Mouse (Mus musculus): ENCODE data around the gene Twistnb. TPM values are rescaled to one million over a fixed set of nuclear protein-coding genes. Genes with fewer than 3 reads are reported as not detected.

Twistnb gene
- 29.4 and 35.5 TPM in 2 replicates for polyA plus RNA-seq (2015; fragmentation: Nextera tagmentation; extraction: Ambion mirVana)

- peak within 1 kb of the TSS; percentile 79 for H3K4me2 ChIP-seq
- peak; percentile 93 for ATAC-seq (ENCODE audit: extremely low read depth, insufficient number of reproducible peaks, low FRiP score, low TSS enrichment)
- WGBS, result under 1% methylated on average over 66 of the region's 66 CpGs
These were observed at the start of gene Twistnb for GRCm38 (mm10) chr12:33429387-33430160. TSS of gene Twistnb (plus strand) at chr12:33429635.

DNA sequence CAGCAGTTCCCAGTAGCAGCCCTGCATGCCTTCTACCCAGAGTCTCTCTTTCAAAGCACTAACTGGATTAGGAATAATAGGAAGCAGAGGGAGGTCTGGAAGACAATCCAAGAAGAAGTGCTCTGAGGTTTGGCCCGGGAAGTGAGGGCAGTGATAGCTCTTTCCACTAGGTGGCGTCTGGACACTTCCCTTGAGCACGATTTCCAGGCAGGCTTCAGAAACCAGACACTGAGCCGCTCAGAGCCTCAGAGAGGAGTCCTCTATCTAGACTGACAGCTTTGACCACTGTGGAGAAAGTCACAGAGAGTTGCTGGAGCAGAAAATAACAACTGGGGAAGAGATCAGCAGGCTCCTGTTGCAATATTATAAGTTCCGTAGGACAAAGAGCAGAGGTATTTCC is 40.6 kb upstream of the Twistnb start:
- no peaks in the 10 kb centered on the region for H3K36me3 ChIP-seq
- no peak overlapping the region for H3K9ac ChIP-seq
- H3K4me2 ChIP-seq, result no peak overlapping the region
- peaks cover 30% of the 10 kb centered on the region for H3K27me3 ChIP-seq (replicated peaks)
- peak; percentile 31; the same call in 1 of the 2 replicates for ATAC-seq (ENCODE audit: extremely low read depth, insufficient number of reproducible peaks, low FRiP score, low TSS enrichment)
- WGBS, result 11% methylated on average over 5 of the region's 5 CpGs
- H3K27ac ChIP-seq (replicated peaks), result no peak overlapping the region
- H3K4me1 ChIP-seq, result no peaks in the 10 kb centered on the region
- no peaks in the 10 kb centered on the region for H3K9me3 ChIP-seq
- no peak overlapping the region for H3K4me3 ChIP-seq

More at GRCm38 (mm10) chr12:33429387-33430160, at the start of gene Twistnb:
- peaks cover 6% of the 10 kb centered on the region for H3K4me1 ChIP-seq
- peak within 1 kb of the TSS; percentile 88 for H3K9ac ChIP-seq
- peaks cover 16% of the 10 kb centered on the region for H3K27me3 ChIP-seq (replicated peaks)
- H3K36me3 ChIP-seq, result peaks cover 7% of the 10 kb centered on the region
- peak within 1 kb of the TSS; percentile 69 for H3K4me3 ChIP-seq
- peak within 1 kb of the TSS; percentile 64 for H3K27ac ChIP-seq (replicated peaks)
- no peaks in the 10 kb centered on the region for H3K9me3 ChIP-seq

DNA sequence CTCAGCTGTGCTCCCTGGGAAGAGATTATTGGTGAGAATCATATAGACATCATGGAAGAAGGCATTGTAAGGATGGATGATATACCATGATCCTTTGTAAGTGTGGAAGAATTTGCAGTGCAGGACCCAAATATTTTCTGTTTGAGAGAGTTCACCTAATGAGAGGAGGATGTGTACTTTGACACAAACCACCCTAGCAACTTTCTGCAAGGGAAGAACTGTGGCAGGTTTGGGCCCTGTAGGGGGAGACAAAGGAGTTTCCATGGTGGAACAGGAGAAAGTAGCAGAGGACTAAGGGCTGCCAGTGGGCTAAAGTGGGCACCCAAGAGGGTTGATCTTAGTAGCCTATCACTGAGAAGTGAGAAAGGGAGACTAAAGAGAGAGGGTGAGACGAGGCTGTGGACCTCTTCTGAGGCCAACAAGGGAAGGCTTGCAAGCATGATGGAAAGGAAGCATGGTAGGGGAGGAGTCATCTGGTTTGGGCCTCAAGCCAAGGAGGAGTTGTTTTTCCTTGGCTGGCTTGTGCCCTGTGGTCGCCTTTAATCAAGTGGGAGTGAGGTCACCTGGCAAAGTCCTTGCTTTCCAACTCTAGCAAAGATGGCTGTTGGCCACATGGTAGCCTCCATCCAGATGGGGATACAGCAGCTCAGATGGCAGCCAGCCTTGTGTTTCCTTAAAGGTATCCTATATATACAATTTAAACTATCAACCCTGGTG is 38.4 kb upstream of the Twistnb start:
- WGBS, result 49% methylated on average over 2 of the region's 2 CpGs
- H3K9me3 ChIP-seq, result no peaks in the 10 kb centered on the region
- H3K4me2 ChIP-seq, result no peak overlapping the region
- H3K27ac ChIP-seq (replicated peaks), result no peak overlapping the region
- no peak overlapping the region for H3K4me3 ChIP-seq
- no peak overlapping the region for H3K9ac ChIP-seq
- ATAC-seq (ENCODE audit: extremely low read depth, insufficient number of reproducible peaks, low FRiP score, low TSS enrichment), result no peak
- peaks cover 8% of the 10 kb centered on the region; the same call in 1 of the 2 replicates for H3K4me1 ChIP-seq
- peaks cover 24% of the 10 kb centered on the region for H3K27me3 ChIP-seq (replicated peaks)
- no peaks in the 10 kb centered on the region for H3K36me3 ChIP-seq

- Histone ChIP-seq H3K36me3 (no peaks in the 10 kb centered on the region), H3K27me3 (replicated peaks) (no peaks in the 10 kb centered on the region), H3K9ac (peak within 1 kb of the TSS; percentile 33; the same call in 1 of the 2 replicates), H3K27ac (replicated peaks) (no peak within 1 kb of the TSS), H3K9me3 (no peaks in the 10 kb centered on the region), H3K4me1 (peaks cover 8% of the 10 kb centered on the region; the same call in 1 of the 2 replicates), H3K4me2 (peak within 1 kb of the TSS; percentile 66), H3K4me3 (peak within 1 kb of the TSS; percentile 38)
- no peak for ATAC-seq (ENCODE audit: extremely low read depth, insufficient number of reproducible peaks, low FRiP score, low TSS enrichment)
- WGBS, result 13% methylated on average over 24 of the region's 24 CpGs
These were observed 34.4 kb upstream of the Twistnb start, which contains the start of gene Efcab10 for GRCm38 (mm10) chr12:33394804-33395623. TSS of gene Efcab10 (plus strand) at chr12:33394854.

DNA sequence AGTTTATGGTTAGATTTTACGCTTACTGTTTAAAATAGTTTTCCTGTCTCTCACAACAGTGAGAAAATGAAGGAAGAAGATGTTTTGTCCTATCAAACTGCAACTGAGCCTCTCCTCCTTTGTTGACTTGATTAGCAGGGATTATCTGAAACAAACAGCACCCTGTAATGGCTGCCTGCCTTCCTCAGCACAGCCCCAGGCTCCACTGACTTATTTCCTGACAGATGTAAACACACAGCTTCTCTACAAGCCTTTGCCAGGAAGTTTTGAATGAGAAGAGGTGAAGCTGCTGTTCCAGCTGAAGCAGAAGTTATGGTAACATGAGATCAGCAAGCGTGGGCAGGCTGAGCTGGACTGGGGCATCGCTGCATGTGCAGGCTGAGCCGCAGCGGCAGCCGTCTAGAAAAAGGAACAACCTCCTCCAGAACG is 26.2 kb upstream of the Twistnb start:
- H3K4me3 ChIP-seq, result no peak overlapping the region
- 35% methylated on average over 7 of the region's 7 CpGs for WGBS
- H3K4me1 ChIP-seq, result 0 out of 2 replicates have a peak, but pooled peaks cover 5% of the 10 kb centered on the region
- no peak overlapping the region for H3K4me2 ChIP-seq
- no peak for ATAC-seq (ENCODE audit: extremely low read depth, insufficient number of reproducible peaks, low FRiP score, low TSS enrichment)
- H3K27ac ChIP-seq (replicated peaks), result no peak overlapping the region
- no peak overlapping the region for H3K9ac ChIP-seq
- H3K27me3 ChIP-seq (replicated peaks), result no peaks in the 10 kb centered on the region
- H3K9me3 ChIP-seq, result no peaks in the 10 kb centered on the region
- no peaks in the 10 kb centered on the region for H3K36me3 ChIP-seq

- H3K4me1 ChIP-seq, result 0 out of 2 replicates have a peak, but pooled peaks cover 5% of the 10 kb centered on the region
- H3K9me3 ChIP-seq, result no peaks in the 10 kb centered on the region
- no peak overlapping the region for H3K4me2 ChIP-seq
- H3K36me3 ChIP-seq, result no peaks in the 10 kb centered on the region
- H3K27ac ChIP-seq (replicated peaks), result no peak overlapping the region
- WGBS, result 49% methylated on average over 5 of the region's 5 CpGs
- no peak overlapping the region for H3K4me3 ChIP-seq
- H3K9ac ChIP-seq, result no peak overlapping the region
- no peaks in the 10 kb centered on the region for H3K27me3 ChIP-seq (replicated peaks)
- no peak for ATAC-seq (ENCODE audit: extremely low read depth, insufficient number of reproducible peaks, low FRiP score, low TSS enrichment)
These were observed 24.4 kb upstream of the Twistnb start for GRCm38 (mm10) chr12:33404996-33405395.

GRCm38 (mm10) chr12:33405398-33406026 is 23.9 kb upstream of the Twistnb start:
- H3K4me3 ChIP-seq, result no peak overlapping the region
- 46% methylated on average over 6 of the region's 6 CpGs for WGBS
- no peak for ATAC-seq (ENCODE audit: extremely low read depth, insufficient number of reproducible peaks, low FRiP score, low TSS enrichment)
- no peak overlapping the region for H3K9ac ChIP-seq
- H3K4me1 ChIP-seq, result 0 out of 2 replicates have a peak, but pooled peaks cover 5% of the 10 kb centered on the region
- H3K9me3 ChIP-seq, result no peaks in the 10 kb centered on the region
- no peak overlapping the region for H3K27ac ChIP-seq (replicated peaks)
- H3K4me2 ChIP-seq, result no peak overlapping the region
- no peaks in the 10 kb centered on the region for H3K36me3 ChIP-seq
- H3K27me3 ChIP-seq (replicated peaks), result no peaks in the 10 kb centered on the region

GRCm38 (mm10) chr12:33411580-33412151 is 17.8 kb upstream of the Twistnb start:
- Histone ChIP-seq H3K27ac (replicated peaks) (no peak overlapping the region), H3K4me3 (no peak overlapping the region), H3K9me3 (no peaks in the 10 kb centered on the region), H3K27me3 (replicated peaks) (peaks cover 18% of the 10 kb centered on the region), H3K4me1 (no peaks in the 10 kb centered on the region), H3K36me3 (no peaks in the 10 kb centered on the region), H3K4me2 (no peak overlapping the region), H3K9ac (no peak overlapping the region)
- 42% methylated on average over 6 of the region's 6 CpGs for WGBS
- no peak for ATAC-seq (ENCODE audit: extremely low read depth, insufficient number of reproducible peaks, low FRiP score, low TSS enrichment)

- Histone ChIP-seq H3K4me1 (no peaks in the 10 kb centered on the region), H3K9me3 (no peaks in the 10 kb centered on the region), H3K36me3 (no peaks in the 10 kb centered on the region), H3K27me3 (replicated peaks) (peaks cover 26% of the 10 kb centered on the region), H3K9ac (no peak overlapping the region), H3K27ac (replicated peaks) (no peak overlapping the region), H3K4me3 (no peak overlapping the region), H3K4me2 (no peak overlapping the region)
- WGBS, result 29% methylated on average over 3 of the region's 3 CpGs
- no peak for ATAC-seq (ENCODE audit: extremely low read depth, insufficient number of reproducible peaks, low FRiP score, low TSS enrichment)
These were observed 5.1 kb upstream of the Twistnb start for GRCm38 (mm10) chr12:33424329-33424728.

DNA sequence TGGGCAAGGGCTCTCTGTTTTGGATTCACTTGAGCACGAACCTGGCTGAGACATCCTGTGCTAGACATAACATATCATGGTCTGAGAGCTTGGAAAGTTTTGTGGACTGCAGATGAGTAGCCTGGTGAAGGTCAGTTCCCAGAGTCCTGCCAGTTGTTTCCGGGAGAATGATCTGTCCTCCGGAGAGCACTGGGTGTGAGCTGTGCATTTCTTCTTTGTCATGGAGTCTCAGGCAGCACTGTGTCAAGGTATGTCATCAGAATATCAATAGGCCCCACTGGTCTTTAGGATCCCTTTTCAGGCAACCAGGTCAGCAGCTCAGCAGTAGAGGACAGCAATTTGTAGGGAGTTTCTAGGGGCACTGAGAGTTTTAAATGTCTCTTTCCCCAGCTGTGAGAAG is 2.1 kb upstream of the Twistnb start:
- Histone ChIP-seq H3K4me2 (no peak overlapping the region), H3K27me3 (replicated peaks) (peaks cover 26% of the 10 kb centered on the region), H3K4me1 (peaks cover 6% of the 10 kb centered on the region), H3K9ac (no peak overlapping the region), H3K27ac (replicated peaks) (no peak overlapping the region), H3K9me3 (no peaks in the 10 kb centered on the region), H3K4me3 (no peak overlapping the region), H3K36me3 (no peaks in the 10 kb centered on the region)
- WGBS, result 33% methylated on average over 3 of the region's 3 CpGs
- ATAC-seq (ENCODE audit: extremely low read depth, insufficient number of reproducible peaks, low FRiP score, low TSS enrichment), result no peak
